Mouse (Mus musculus): ENCODE results near the gene Slc26a1. TPM values are rescaled to one million over a fixed set of nuclear protein-coding genes. Genes with fewer than 3 reads are reported as not detected.
A peak's percentile ranks its signal among the peaks of the same experiment; 100 is the strongest.

Slc26a1 gene
- total and polyA plus RNA-seq, 3 experiments, result 29.6 to 31.2 TPM; not detected in 1

GRCm38 (mm10) chr5:108677605-108678295 lies 2.4 kb upstream of the Slc26a1 start:
- no peaks in the 10 kb centered on the region for H3K9me3 ChIP-seq (replicated peaks; ENCODE audit: insufficient read depth, low read length)
- peak overlapping the region; percentile 75 for H3K9ac ChIP-seq (ENCODE audit: control insufficient read depth, low read depth, low read length, poor library complexity, severe bottlenecking)
- no peaks in the 10 kb centered on the region for H3K27me3 ChIP-seq (ENCODE audit: control insufficient read depth in 1 of 2, insufficient read depth in 2 of 2, low read length in 2 of 2)
- H3K4me1 ChIP-seq (ENCODE audit: control insufficient read depth in 1 of 2, insufficient read depth in 2 of 2, low read length in 2 of 2), result peaks cover 11 to 52% of the 10 kb centered on the region in 2 experiments; a peak in 3 of 4 replicates
- DNase-seq (ENCODE audit: low read depth, low spot score), result peak; percentile 87
- H3K4me3 ChIP-seq (ENCODE audit: control insufficient read depth in 1 of 2, insufficient read depth in 1 of 2, low read depth in 2 of 2, low read length in 2 of 2), result peak overlapping the region; percentile 58 to 61
- H3K27ac ChIP-seq (ENCODE audit: control insufficient read depth, low read depth, low read length), result peak overlapping the region; percentile 96
- H3K79me2 ChIP-seq (ENCODE audit: control insufficient read depth, insufficient read depth, low read length, poor library complexity), result peaks cover 33% of the 10 kb centered on the region
- H3K36me3 ChIP-seq (ENCODE audit: control insufficient read depth in 1 of 2, insufficient read depth in 2 of 2, low read length in 2 of 2), result peaks cover 2 to 36% of the 10 kb centered on the region in 2 experiments; a peak in 3 of 4 replicates
- no peak for TF ChIP-seq POLR2AphosphoS2 (IDR thresholded peaks at IDR 0.05; ENCODE audit: low read length)
- no peak for TF ChIP-seq MYB (IDR thresholded peaks at IDR 0.05; ENCODE audit: low read depth, low read length)
- no peak for TF ChIP-seq MAX (IDR thresholded peaks at IDR 0.05; ENCODE audit: low read length)
- peak; percentile 45; the same call in 1 of the 2 replicates for TF ChIP-seq TCF12 (IDR thresholded peaks at IDR 0.05; ENCODE audit: low read depth, low read length)
- TF ChIP-seq GABPA (IDR thresholded peaks at IDR 0.05; ENCODE audit: low read depth, low read length), result no peak
- TF ChIP-seq TAL1 (IDR thresholded peaks at IDR 0.05; ENCODE audit: low read length), result no peak
- no peak for TF ChIP-seq RAD21 (IDR thresholded peaks at IDR 0.05; ENCODE audit: low read depth, low read length)
- TF ChIP-seq CHD1 (IDR thresholded peaks at IDR 0.05; ENCODE audit: low read depth, low read length), result no peak
- no peak for TF ChIP-seq CTCF (IDR thresholded peaks at IDR 0.05 in 2 of 3, conservative IDR thresholded peaks at IDR 0.05 in 1 of 3; ENCODE audit: control insufficient read depth in 1 of 3, insufficient read depth in 1 of 3, low read depth in 2 of 3, low read length in 3 of 3, poor library complexity in 1 of 3, severe bottlenecking in 1 of 3)
- TF ChIP-seq KAT2A (conservative IDR thresholded peaks at IDR 0.05; ENCODE audit: low read depth, low read length), result no peak
- no peak for TF ChIP-seq MAFK (IDR thresholded peaks at IDR 0.05; ENCODE audit: borderline replicate concordance, low read depth, low read length)
- no peak for TF ChIP-seq SMC3 (IDR thresholded peaks at IDR 0.05; ENCODE audit: low read depth, low read length)
- no peak for TF ChIP-seq POLR2AphosphoS5 (IDR thresholded peaks at IDR 0.05; ENCODE audit: borderline replicate concordance, low read depth, low read length)
- TF ChIP-seq POLR2A (IDR thresholded peaks at IDR 0.05; ENCODE audit: control insufficient read depth in 1 of 2, insufficient read depth in 1 of 2, low read depth in 1 of 2, low read length in 2 of 2, poor library complexity in 1 of 2), result peak; percentile 4 to 63; a peak in 2 of 4 replicates
- peak; percentile 75; the same call in 1 of the 2 replicates for TF ChIP-seq UBTF (IDR thresholded peaks at IDR 0.05; ENCODE audit: borderline replicate concordance, insufficient read depth, low read depth, low read length)
- TF ChIP-seq MXI1 (IDR thresholded peaks at IDR 0.05; ENCODE audit: low read depth, low read length), result 0 out of 2 replicates have a peak, but pooled peaks have one; percentile 16
- TF ChIP-seq MAZ (IDR thresholded peaks at IDR 0.05; ENCODE audit: low read depth, low read length), result no peak; the same call in 1 of the 2 replicates
- no peak for TF ChIP-seq HCFC1 (IDR thresholded peaks at IDR 0.05; ENCODE audit: low read depth, low read length)
- TF ChIP-seq GATA1 (IDR thresholded peaks at IDR 0.05; ENCODE audit: low read depth, low read length), result no peak
- TF ChIP-seq NRF1 (IDR thresholded peaks at IDR 0.05; ENCODE audit: insufficient read depth, low read depth, low read length, poor library complexity, severe bottlenecking), result 0 out of 2 replicates have a peak, but pooled peaks have one; percentile 6
- TF ChIP-seq ZKSCAN1 (IDR thresholded peaks at IDR 0.05; ENCODE audit: low read depth, low read length), result no peak
- no peak for TF ChIP-seq TBP (IDR thresholded peaks at IDR 0.05; ENCODE audit: low read depth, low read length)
- TF ChIP-seq SIN3A (IDR thresholded peaks at IDR 0.05; ENCODE audit: low read length), result no peak
- no peak for TF ChIP-seq USF2 (IDR thresholded peaks at IDR 0.05; ENCODE audit: borderline replicate concordance in 1 of 2, insufficient read depth in 1 of 2, low read depth in 1 of 2, low read length in 2 of 2)
- TF ChIP-seq JUND (IDR thresholded peaks at IDR 0.05; ENCODE audit: low read depth, low read length), result no peak
- no peak for TF ChIP-seq ZMIZ1 (IDR thresholded peaks at IDR 0.05; ENCODE audit: low read depth, low read length)
- TF ChIP-seq BHLHE40 (IDR thresholded peaks at IDR 0.05; ENCODE audit: borderline replicate concordance, low read depth, low read length), result no peak; the same call in 1 of the 2 replicates
- TF ChIP-seq NELFE (IDR thresholded peaks at IDR 0.05; ENCODE audit: low read depth, low read length), result no peak; the same call in 1 of the 2 replicates
- no peak for TF ChIP-seq E2F4 (IDR thresholded peaks at IDR 0.05; ENCODE audit: borderline replicate concordance, low read depth, low read length)
- TF ChIP-seq ELF1 (IDR thresholded peaks at IDR 0.05; ENCODE audit: low read depth, low read length), result no peak
- no peak for TF ChIP-seq USF1 (IDR thresholded peaks at IDR 0.05; ENCODE audit: low read depth, low read length)
- no peak; the same call in 1 of the 2 replicates for TF ChIP-seq ETS1 (IDR thresholded peaks at IDR 0.05; ENCODE audit: low read depth, low read length)
- TF ChIP-seq ZC3H11A (IDR thresholded peaks at IDR 0.05; ENCODE audit: low read depth, low read length), result no peak
- TF ChIP-seq RCOR1 (IDR thresholded peaks at IDR 0.05; ENCODE audit: low read depth, low read length), result no peak
- TF ChIP-seq MYC (IDR thresholded peaks at IDR 0.05; ENCODE audit: low read depth, low read length), result no peak; the same call in 1 of the 2 replicates
- TF ChIP-seq ZNF384 (IDR thresholded peaks at IDR 0.05; ENCODE audit: low read depth, low read length), result peak; percentile 39
- TF ChIP-seq CHD2 (IDR thresholded peaks at IDR 0.05; ENCODE audit: low read length), result peak; percentile 14; the same call in 1 of the 2 replicates
